Mouse (Mus musculus) layer of hippocampus, adult 2 months (tissue): ENCODE measurements at regions not wholly inside any gene's neighbourhood (a gene's known extent, or its start where the extent isn't known, plus 50 kb on each side); places are given as distances from the start of the nearest gene placed in this dataset.

Experiments
- DNase-seq, 2 experiments: peaks; one replicate each; pipeline ENCODE4 v3.0.0; 2022; ENCODE audit warnings: low spot score in 2 of 2
- H3K27ac ChIP-seq: fragments of 200-600 bp; 2 replicates; pipeline ENCODE4 v1.8.1; 2022
- H3K4me3 ChIP-seq: fragments of 200-600 bp; 2 replicates; pipeline ENCODE4 v1.8.1; 2022; ENCODE audit warnings: mild to moderate bottlenecking
- CTCF ChIP-seq: fragments of 200-600 bp; conservative IDR thresholded peaks from 2 replicates; pipeline ENCODE4 v1.8.1; 2022; ENCODE audit warnings: antibody characterized with exemption, mild to moderate bottlenecking, moderate library complexity

- peak in 1 of 2 experiments; percentile 0 for DNase-seq
- H3K27ac ChIP-seq = no peak overlapping the region
- TF ChIP-seq CTCF = no peak
- H3K4me3 ChIP-seq = no peak overlapping the region
Observed at GRCm38 (mm10) chr10:65614204-65614603, 1481.7 kb upstream of the Jmjd1c start.
